Mouse (Mus musculus): ENCODE data around the gene Tnfrsf1b.
"Not testable (repeated sequence)": the region's sequence is repeated elsewhere in the genome, so short reads cannot be mapped to it uniquely, and the experiment has no call there.

Tnfrsf1b gene

GRCm38 (mm10) chr4:145188561-145188960 is 58.1 kb downstream of the Tnfrsf1b start:
- DNase-seq (ENCODE audit: low read depth): no peak

- DNase-seq (ENCODE audit: low read depth): no peak
Measured at GRCm38 (mm10) chr4:145187619-145188018, 59.1 kb downstream of the Tnfrsf1b start.

- no peak for DNase-seq (ENCODE audit: low read depth)
Measured at GRCm38 (mm10) chr4:145178918-145179549, 67.6 kb downstream of the Tnfrsf1b start.

- DNase-seq (ENCODE audit: low read depth): not testable (repeated sequence)
Measured at GRCm38 (mm10) chr4:145165542-145165941, 81.1 kb downstream of the Tnfrsf1b start.

- no peak for DNase-seq (ENCODE audit: low read depth)
Measured at GRCm38 (mm10) chr4:145164111-145164510, 82.6 kb downstream of the Tnfrsf1b start.
